Mouse (Mus musculus): ENCODE data around the gene Banp. TPM values are rescaled to one million over a fixed set of nuclear protein-coding genes. Genes with fewer than 3 reads are reported as not detected.

Banp gene
- total and polyA plus RNA-seq, 3 experiments: 19.2 to 28.4 TPM; not detected in 1

GRCm38 (mm10) chr8:121943057-121943540, 6.5 kb upstream of the Banp start:
- Histone ChIP-seq H3K4me1 (ENCODE audit: control insufficient read depth in 1 of 2, insufficient read depth in 2 of 2, low read length in 2 of 2) (peaks cover 0 to 11% of the 10 kb centered on the region in 2 experiments; a peak in 3 of 4 replicates), H3K36me3 (ENCODE audit: control insufficient read depth in 1 of 2, insufficient read depth in 2 of 2, low read length in 2 of 2) (peaks cover 0 to 5% of the 10 kb centered on the region in 2 experiments; a peak in 1 of 4 replicates), H3K9me3 (replicated peaks; ENCODE audit: insufficient read depth, low read length) (no peaks in the 10 kb centered on the region), H3K27me3 (ENCODE audit: control insufficient read depth in 1 of 2, insufficient read depth in 2 of 2, low read length in 2 of 2) (no peaks in the 10 kb centered on the region), H3K9ac (ENCODE audit: control insufficient read depth, low read depth, low read length, poor library complexity, severe bottlenecking) (no peak overlapping the region), H3K27ac (ENCODE audit: control insufficient read depth, low read depth, low read length) (no peak overlapping the region), H3K4me3 (ENCODE audit: control insufficient read depth in 1 of 2, insufficient read depth in 1 of 2, low read depth in 2 of 2, low read length in 2 of 2) (no peak overlapping the region), H3K79me2 (ENCODE audit: control insufficient read depth, insufficient read depth, low read length, poor library complexity) (peaks cover 1% of the 10 kb centered on the region; the same call in 1 of the 2 replicates)
- no peak for TF ChIP-seq USF1 (IDR thresholded peaks at IDR 0.05; ENCODE audit: low read depth, low read length)
- no peak for TF ChIP-seq NELFE (IDR thresholded peaks at IDR 0.05; ENCODE audit: low read depth, low read length)
- TF ChIP-seq CTCF (IDR thresholded peaks at IDR 0.05 in 2 of 3, conservative IDR thresholded peaks at IDR 0.05 in 1 of 3; ENCODE audit: control insufficient read depth in 1 of 3, insufficient read depth in 1 of 3, low read depth in 2 of 3, low read length in 3 of 3, poor library complexity in 1 of 3, severe bottlenecking in 1 of 3): no peak
- no peak for TF ChIP-seq EP300 (IDR thresholded peaks at IDR 0.05; ENCODE audit: low read depth in 1 of 2, low read length in 2 of 2)
- no peak for TF ChIP-seq MYB (IDR thresholded peaks at IDR 0.05; ENCODE audit: low read depth, low read length)
- no peak for TF ChIP-seq RCOR1 (IDR thresholded peaks at IDR 0.05; ENCODE audit: low read depth, low read length)
- TF ChIP-seq CHD1 (IDR thresholded peaks at IDR 0.05; ENCODE audit: low read depth, low read length): no peak
- TF ChIP-seq MYC (IDR thresholded peaks at IDR 0.05; ENCODE audit: low read depth, low read length): no peak
- TF ChIP-seq RAD21 (IDR thresholded peaks at IDR 0.05; ENCODE audit: low read depth, low read length): no peak
- no peak for TF ChIP-seq POLR2AphosphoS5 (IDR thresholded peaks at IDR 0.05; ENCODE audit: borderline replicate concordance, low read depth, low read length)
- no peak for DNase-seq (ENCODE audit: low read depth, low spot score)

- Histone ChIP-seq H3K9ac (ENCODE audit: control insufficient read depth, low read depth, low read length, poor library complexity, severe bottlenecking) (no peak overlapping the region), H3K9me3 (replicated peaks; ENCODE audit: insufficient read depth, low read length) (no peaks in the 10 kb centered on the region), H3K36me3 (ENCODE audit: control insufficient read depth in 1 of 2, insufficient read depth in 2 of 2, low read length in 2 of 2) (peaks cover 0 to 5% of the 10 kb centered on the region in 2 experiments; a peak in 1 of 4 replicates), H3K27me3 (ENCODE audit: control insufficient read depth in 1 of 2, insufficient read depth in 2 of 2, low read length in 2 of 2) (no peaks in the 10 kb centered on the region), H3K4me1 (ENCODE audit: control insufficient read depth in 1 of 2, insufficient read depth in 2 of 2, low read length in 2 of 2) (peaks cover 0 to 13% of the 10 kb centered on the region in 2 experiments; a peak in 3 of 4 replicates), H3K4me3 (ENCODE audit: control insufficient read depth in 1 of 2, insufficient read depth in 1 of 2, low read depth in 2 of 2, low read length in 2 of 2) (no peak overlapping the region), H3K27ac (ENCODE audit: control insufficient read depth, low read depth, low read length) (no peak overlapping the region), H3K79me2 (ENCODE audit: control insufficient read depth, insufficient read depth, low read length, poor library complexity) (peaks cover 1% of the 10 kb centered on the region; the same call in 1 of the 2 replicates)
- no peak for TF ChIP-seq MAFK (IDR thresholded peaks at IDR 0.05; ENCODE audit: borderline replicate concordance, low read depth, low read length)
- no peak for TF ChIP-seq CTCF (IDR thresholded peaks at IDR 0.05 in 2 of 3, conservative IDR thresholded peaks at IDR 0.05 in 1 of 3; ENCODE audit: control insufficient read depth in 1 of 3, insufficient read depth in 1 of 3, low read depth in 2 of 3, low read length in 3 of 3, poor library complexity in 1 of 3, severe bottlenecking in 1 of 3)
- TF ChIP-seq RAD21 (IDR thresholded peaks at IDR 0.05; ENCODE audit: low read depth, low read length): no peak
- no peak for TF ChIP-seq UBTF (IDR thresholded peaks at IDR 0.05; ENCODE audit: borderline replicate concordance, insufficient read depth, low read depth, low read length)
- no peak for TF ChIP-seq EP300 (IDR thresholded peaks at IDR 0.05; ENCODE audit: low read depth in 1 of 2, low read length in 2 of 2)
- no peak for TF ChIP-seq SIN3A (IDR thresholded peaks at IDR 0.05; ENCODE audit: low read length)
- TF ChIP-seq TAL1 (IDR thresholded peaks at IDR 0.05; ENCODE audit: low read length): no peak
- no peak for TF ChIP-seq NRF1 (IDR thresholded peaks at IDR 0.05; ENCODE audit: insufficient read depth, low read depth, low read length, poor library complexity, severe bottlenecking)
- no peak for TF ChIP-seq E2F4 (IDR thresholded peaks at IDR 0.05; ENCODE audit: borderline replicate concordance, low read depth, low read length)
- TF ChIP-seq MEF2A (IDR thresholded peaks at IDR 0.05; ENCODE audit: extremely low read depth, insufficient replicate concordance, low read depth, low read length, poor library complexity, severe bottlenecking): no peak
- TF ChIP-seq MYB (IDR thresholded peaks at IDR 0.05; ENCODE audit: low read depth, low read length): no peak
- no peak for TF ChIP-seq ELF1 (IDR thresholded peaks at IDR 0.05; ENCODE audit: low read depth, low read length)
- no peak for TF ChIP-seq MYC (IDR thresholded peaks at IDR 0.05; ENCODE audit: low read depth, low read length)
- no peak for TF ChIP-seq BHLHE40 (IDR thresholded peaks at IDR 0.05; ENCODE audit: borderline replicate concordance, low read depth, low read length)
- no peak for TF ChIP-seq GATA1 (IDR thresholded peaks at IDR 0.05; ENCODE audit: low read depth, low read length)
- TF ChIP-seq TBP (IDR thresholded peaks at IDR 0.05; ENCODE audit: low read depth, low read length): no peak
- TF ChIP-seq HCFC1 (IDR thresholded peaks at IDR 0.05; ENCODE audit: low read depth, low read length): no peak
- no peak for TF ChIP-seq GABPA (IDR thresholded peaks at IDR 0.05; ENCODE audit: low read depth, low read length)
- TF ChIP-seq NELFE (IDR thresholded peaks at IDR 0.05; ENCODE audit: low read depth, low read length): no peak
- no peak for TF ChIP-seq SMC3 (IDR thresholded peaks at IDR 0.05; ENCODE audit: low read depth, low read length)
- DNase-seq (ENCODE audit: low read depth, low spot score): no peak
Observed at GRCm38 (mm10) chr8:121943716-121944115, 5.8 kb upstream of the Banp start.
